Mouse (Mus musculus): ENCODE measurements around the gene Apela.

DNA sequence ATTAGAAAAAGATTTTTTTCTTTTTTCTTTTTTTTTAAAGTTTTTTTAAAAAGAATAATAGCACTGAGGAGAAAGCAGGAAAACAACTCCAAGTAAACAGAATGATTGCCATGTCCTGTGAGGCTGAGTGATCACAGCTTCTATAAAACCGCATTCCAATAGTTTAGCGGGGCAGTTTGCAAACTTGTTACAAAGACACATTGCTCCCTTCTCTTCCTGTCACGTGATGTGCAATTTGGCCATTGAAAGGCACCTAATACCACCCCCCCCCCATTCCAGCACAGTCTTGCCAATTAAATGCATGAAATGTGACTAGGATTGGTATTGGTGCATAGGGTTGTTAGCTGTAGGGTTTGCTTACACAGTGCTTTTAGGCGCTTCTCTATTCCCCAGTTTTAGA, 33.9 kb upstream of the Apela start:
- TF ChIP-seq POLR2A (IDR thresholded peaks at IDR 0.05; ENCODE audit: low read depth, low read length) (no peak), CTCF (conservative IDR thresholded peaks at IDR 0.05; ENCODE audit: insufficient read depth, insufficient read length, low read depth, low read length) (no peak)

Data from kidney, adult 2 months (tissue).